Mouse (Mus musculus) lung, postnatal 10 days (tissue): ENCODE results near the gene Olfr1316.

Experiments used
- DNase-seq: peaks from one replicate; pipeline ENCODE4 v3.0.0; 2021

The Olfr1316 gene

DNA sequence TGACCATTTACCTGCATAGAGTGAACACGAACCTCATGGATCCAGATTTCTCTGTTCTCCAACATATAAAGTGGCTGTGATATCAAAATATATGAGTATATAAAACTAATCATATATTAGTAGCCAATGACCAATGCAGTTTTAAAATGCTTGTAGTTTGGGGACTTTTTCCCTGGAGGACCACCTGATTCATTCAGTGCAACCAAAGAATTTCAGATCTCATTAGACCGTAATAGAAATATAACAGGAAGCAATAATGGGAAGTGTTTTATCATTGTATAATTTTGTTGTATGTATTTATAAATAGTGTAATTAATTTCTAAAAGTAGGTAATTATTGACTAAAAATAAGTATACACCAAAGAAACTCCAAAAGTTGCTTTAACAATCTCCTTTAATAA lies at the start of gene Olfr1316:
Gene Olfr1316, minus strand, starts transcription at position 101 of the 400 bp plus-strand sequence.
- no peak for DNase-seq

- DNase-seq = no peak
These were observed 19.1 kb upstream of the Olfr1316 start, which contains the start of gene Olfr1318 for GRCm38 (mm10) chr2:112153898-112154297. Gene Olfr1318 (plus strand): TSS chr2:112154198.

DNA sequence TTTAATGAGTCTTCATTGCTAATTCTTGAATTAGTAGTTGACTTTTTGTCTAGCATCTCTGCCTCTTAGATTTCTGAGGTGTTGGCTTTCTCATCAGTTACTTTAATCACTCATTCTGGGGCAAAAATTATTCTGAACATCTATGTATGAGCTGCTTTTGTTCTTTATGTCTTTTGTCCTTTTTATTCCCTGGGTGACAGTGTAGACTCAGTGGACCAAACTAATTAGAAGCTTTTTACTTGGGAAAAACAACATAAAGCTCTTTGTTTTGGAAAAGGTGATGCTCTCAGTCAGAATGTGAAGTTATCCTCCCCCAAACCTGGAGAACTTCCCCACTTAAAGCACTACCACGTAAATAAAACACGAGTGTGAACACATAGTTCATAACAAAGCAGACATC lies 5.3 kb upstream of the Olfr1316 start, which contains the start of gene Olfr1317:
Gene Olfr1317, plus strand, starts transcription at position 301 of the 400 bp plus-strand sequence.
- DNase-seq = no peak

- DNase-seq = no peak
These were observed 19.4 kb downstream of the Olfr1316 start, which contains the start of gene Olfr1315-ps1 for GRCm38 (mm10) chr2:112115340-112115739. Gene Olfr1315-ps1 (minus strand): TSS chr2:112115440.

GRCm38 (mm10) chr2:112096681-112097080 lies 38.1 kb downstream of the Olfr1316 start, which contains the start of gene Olfr1314:
Gene Olfr1314 (minus strand): TSS chr2:112096781.
- no peak for DNase-seq

DNA sequence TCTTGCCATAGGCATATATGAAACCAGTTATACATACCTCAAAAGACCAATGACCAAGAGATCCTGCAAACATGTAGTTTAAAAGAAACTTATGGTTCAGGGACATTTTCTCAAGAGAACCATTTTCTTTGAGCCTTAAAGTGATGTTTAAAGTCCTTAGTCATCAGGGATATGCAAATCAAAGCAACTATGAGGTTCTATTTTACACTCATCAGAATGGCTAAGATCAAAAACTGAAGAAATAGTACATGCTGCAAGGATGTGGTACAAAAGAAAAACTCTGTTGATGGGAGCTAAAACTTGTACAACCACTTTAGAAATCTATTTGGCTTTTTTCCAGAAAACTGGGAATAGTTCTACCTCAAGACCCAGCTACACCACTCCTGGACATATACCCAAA lies 57.0 kb downstream of the Olfr1316 start, which contains the start of gene Olfr1313:
Gene Olfr1313, minus strand, starts transcription at position 101 of the 400 bp plus-strand sequence.
- no peak for DNase-seq
